Mouse (Mus musculus) ES-E14 (cell line): ENCODE measurements around the gene Plpp3.

Experiments used
- MAFK ChIP-seq: IDR thresholded peaks from 2 replicates; pipeline ENCODE4 v1.6.1; 2014; ENCODE audit warnings: mild to moderate bottlenecking, low read depth, low read length, inconsistent platforms; ENCODE audit not compliant: insufficient read depth
- ZC3H11A ChIP-seq: IDR thresholded peaks from 2 replicates; pipeline ENCODE4 v1.6.1; 2012; ENCODE audit warnings: low read depth, mild to moderate bottlenecking, inconsistent platforms, low read length, borderline replicate concordance
- ZNF384 ChIP-seq: IDR thresholded peaks from 2 replicates; pipeline ENCODE4 v1.6.1; 2012; ENCODE audit warnings: low read depth, low read length, inconsistent platforms

- TF ChIP-seq MAFK (no peak), ZC3H11A (no peak), ZNF384 (no peak)
These were observed 27.9 kb upstream of the Plpp3 start for GRCm38 (mm10) chr4:105129212-105129611.
